Mouse (Mus musculus) testis, adult 2 months (tissue): ENCODE measurements at regions not wholly inside any gene's neighbourhood (a gene's known extent, or its start where the extent isn't known, plus 50 kb on each side); places are given as distances from the start of the nearest gene placed in this dataset.

ENCODE experiments used
- CTCF ChIP-seq: fragments of 200-500 bp; IDR thresholded peaks from 2 replicates; pipeline ENCODE4 v1.5.1; 2012; ENCODE audit warnings: low read depth, mild to moderate bottlenecking, inconsistent platforms, low read length, moderate library complexity; ENCODE audit not compliant: control insufficient read depth, insufficient read depth, insufficient replicate concordance
- POLR2A ChIP-seq: fragments of 200-500 bp; IDR thresholded peaks from 2 replicates; pipeline ENCODE4 v1.6.1; 2012; ENCODE audit warnings: low read depth, mild to moderate bottlenecking, inconsistent platforms, low read length, moderate library complexity; ENCODE audit not compliant: control insufficient read depth

- TF ChIP-seq POLR2A (no peak), CTCF (no peak)
These were observed 99.7 kb upstream of the Fbxo11 start for GRCm38 (mm10) chr17:88164805-88165204.
